Mouse (Mus musculus): ENCODE measurements around the gene S100a16. TPM values are rescaled to one million over a fixed set of nuclear protein-coding genes. Genes with fewer than 3 reads are reported as not detected.

Gene S100a16
- polyA plus RNA-seq, 1 experiment = 89.4 TPM

DNA sequence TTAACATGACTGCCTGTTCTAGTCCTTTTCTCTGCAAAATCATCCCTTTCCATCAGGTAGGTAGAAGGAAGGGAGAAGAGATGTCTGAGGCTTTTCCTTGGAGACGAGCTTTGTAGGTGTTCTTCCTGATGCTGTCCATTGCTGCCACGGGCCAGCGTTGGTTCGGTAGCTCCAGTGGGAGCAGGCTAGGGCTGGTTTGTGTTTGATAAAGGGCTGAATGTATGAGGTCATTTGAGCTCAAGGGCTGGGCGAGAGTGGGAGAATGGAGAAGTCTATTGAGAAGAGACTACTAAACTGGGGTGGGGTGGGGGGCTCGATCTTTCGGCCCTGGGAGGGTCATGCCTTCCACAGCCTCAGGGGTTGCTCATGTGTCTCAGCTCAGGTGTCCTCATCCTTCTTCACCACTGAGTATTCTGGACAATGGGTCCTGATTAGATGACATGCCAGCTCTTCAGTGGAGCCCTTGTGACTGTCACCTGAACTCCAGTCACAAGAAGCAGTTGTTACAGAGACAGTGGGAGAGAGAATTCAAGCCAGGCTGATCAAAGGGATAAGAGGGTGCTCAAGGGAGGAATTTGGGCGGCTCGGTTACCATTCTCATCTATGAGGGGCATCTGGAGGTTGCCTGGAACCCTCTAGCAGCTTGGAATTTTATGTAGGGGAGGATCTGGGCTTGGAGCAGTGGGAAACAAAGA lies 24.0 kb upstream of the S100a16 start:
- Histone ChIP-seq H3K4me1 (ENCODE audit: control insufficient read depth, insufficient read depth, insufficient read length, low read length) (peaks cover 30% of the 10 kb centered on the region), H3K4me3 (ENCODE audit: insufficient read depth, low read depth, low read length) (peak overlapping the region; percentile 77), H3K27ac (replicated peaks; ENCODE audit: low read depth, low read length) (peak overlapping the region; percentile 95)

DNA sequence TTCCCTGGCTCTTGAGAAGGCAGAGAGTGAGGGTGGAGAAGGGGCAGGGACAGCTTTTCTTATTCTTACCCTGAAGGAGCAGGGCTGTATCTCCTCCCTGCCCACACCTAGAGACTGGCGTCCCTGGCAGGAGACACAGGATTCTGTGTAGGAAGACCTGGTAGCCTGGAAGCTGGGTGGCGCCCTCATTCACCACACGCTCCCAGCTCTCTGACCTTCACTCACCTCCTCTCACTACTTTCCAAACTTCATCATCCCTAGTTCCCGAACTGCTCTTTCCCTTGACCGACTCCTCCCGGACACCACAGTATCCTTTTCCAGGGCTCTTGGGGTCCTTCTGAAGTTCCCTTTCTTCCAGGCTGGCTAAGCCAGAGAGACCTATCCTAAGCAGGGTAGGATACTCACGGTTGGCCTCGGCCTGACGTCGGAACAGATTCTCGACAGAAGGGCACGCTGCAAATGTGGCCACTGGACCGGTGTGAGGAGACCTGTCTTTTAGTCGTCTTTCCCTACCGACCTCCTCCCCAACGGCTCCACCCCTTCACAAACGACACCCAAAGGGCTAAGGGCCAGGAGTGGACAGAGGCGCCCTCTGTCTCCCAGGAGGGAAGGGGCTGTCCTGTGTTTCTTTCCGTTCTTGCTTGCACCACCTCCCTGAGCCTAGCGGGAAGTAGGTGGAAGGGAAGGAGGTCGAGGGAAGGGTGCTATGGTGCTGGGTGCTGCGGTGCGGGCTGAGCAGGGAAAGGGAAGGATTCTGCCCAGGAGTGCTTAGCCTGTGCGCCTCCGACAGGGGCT lies 23.1 kb upstream of the S100a16 start, which contains the start of the genes S100a1 and S100a13:
Gene S100a1 (minus strand): TSS at position 597 of the 795 bp plus-strand sequence.
Gene S100a13 (plus strand): TSS at position 640 of the 795 bp plus-strand sequence.
- H3K27ac ChIP-seq (replicated peaks; ENCODE audit: low read depth, low read length) = peak within 1 kb of the TSS; percentile 95
- H3K4me3 ChIP-seq (ENCODE audit: insufficient read depth, low read depth, low read length) = peak within 1 kb of the TSS; percentile 77
- H3K4me1 ChIP-seq (ENCODE audit: control insufficient read depth, insufficient read depth, insufficient read length, low read length) = peaks cover 29% of the 10 kb centered on the region

DNA sequence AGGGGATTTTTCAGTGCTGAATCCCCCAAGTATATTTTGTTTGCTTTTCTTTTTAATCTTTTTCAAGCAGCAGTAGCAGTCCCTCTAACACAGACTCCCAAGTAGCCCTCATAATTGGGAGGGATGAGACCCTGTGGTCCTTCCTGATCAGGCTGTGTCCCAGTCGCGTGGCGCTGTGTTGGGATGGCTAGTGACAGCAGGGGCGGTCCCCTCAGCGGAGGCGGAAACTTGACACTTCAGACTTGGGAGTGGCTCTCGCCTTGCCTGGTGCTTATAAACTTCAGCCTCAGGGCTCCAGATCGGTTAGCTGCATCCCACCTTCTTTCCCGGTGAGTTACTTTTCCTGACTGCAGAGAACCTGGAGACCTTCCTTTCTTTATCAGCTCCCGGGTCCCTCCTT lies 22.4 kb upstream of the S100a16 start:
- peaks cover 29% of the 10 kb centered on the region for H3K4me1 ChIP-seq (ENCODE audit: control insufficient read depth, insufficient read depth, insufficient read length, low read length)
- peak overlapping the region; percentile 77 for H3K4me3 ChIP-seq (ENCODE audit: insufficient read depth, low read depth, low read length)
- peak overlapping the region; percentile 95 for H3K27ac ChIP-seq (replicated peaks; ENCODE audit: low read depth, low read length)

DNA sequence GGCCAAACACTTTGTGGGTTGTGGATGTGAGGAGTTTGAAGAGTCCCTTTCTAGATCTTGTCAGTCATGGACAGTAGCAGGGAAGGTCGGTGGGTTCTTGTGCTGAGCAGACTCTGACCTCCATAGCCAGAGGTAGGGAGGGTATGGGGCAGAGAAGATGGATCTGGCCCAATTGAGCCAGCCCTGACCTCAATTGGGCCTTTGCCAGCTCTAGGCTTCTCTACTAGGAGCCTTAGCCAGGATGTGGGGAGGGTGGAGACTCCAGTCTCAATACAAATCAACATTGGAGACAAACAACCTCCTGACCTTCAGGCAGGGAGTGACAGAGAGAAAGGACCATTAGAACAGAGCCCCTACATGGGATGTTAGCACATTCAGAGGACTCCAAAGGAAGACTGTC lies 21.8 kb upstream of the S100a16 start:
- Histone ChIP-seq H3K4me3 (ENCODE audit: insufficient read depth, low read depth, low read length) (peak overlapping the region; percentile 77), H3K27ac (replicated peaks; ENCODE audit: low read depth, low read length) (peak overlapping the region; percentile 92), H3K4me1 (ENCODE audit: control insufficient read depth, insufficient read depth, insufficient read length, low read length) (peaks cover 29% of the 10 kb centered on the region)

DNA sequence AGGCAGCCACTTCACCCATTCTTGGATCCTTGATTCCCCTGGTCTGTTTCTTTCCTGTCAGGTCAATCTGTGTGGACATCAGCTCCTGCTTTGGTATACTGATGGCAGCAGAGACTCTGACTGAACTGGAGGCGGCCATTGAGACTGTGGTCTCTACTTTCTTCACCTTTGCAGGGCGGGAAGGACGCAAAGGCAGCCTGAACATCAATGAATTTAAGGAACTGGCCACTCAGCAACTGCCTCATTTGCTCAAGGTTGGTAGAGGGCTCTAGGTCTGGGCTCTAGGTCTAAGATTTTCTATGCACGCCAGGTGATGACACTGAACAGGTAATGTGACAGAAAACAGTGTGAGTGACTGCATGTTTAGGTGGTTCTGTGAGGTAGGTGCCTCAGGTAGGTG lies 21.3 kb upstream of the S100a16 start:
- peak overlapping the region; percentile 60 for H3K27ac ChIP-seq (replicated peaks; ENCODE audit: low read depth, low read length)
- peaks cover 29% of the 10 kb centered on the region for H3K4me1 ChIP-seq (ENCODE audit: control insufficient read depth, insufficient read depth, insufficient read length, low read length)
- peak overlapping the region; percentile 77 for H3K4me3 ChIP-seq (ENCODE audit: insufficient read depth, low read depth, low read length)

DNA sequence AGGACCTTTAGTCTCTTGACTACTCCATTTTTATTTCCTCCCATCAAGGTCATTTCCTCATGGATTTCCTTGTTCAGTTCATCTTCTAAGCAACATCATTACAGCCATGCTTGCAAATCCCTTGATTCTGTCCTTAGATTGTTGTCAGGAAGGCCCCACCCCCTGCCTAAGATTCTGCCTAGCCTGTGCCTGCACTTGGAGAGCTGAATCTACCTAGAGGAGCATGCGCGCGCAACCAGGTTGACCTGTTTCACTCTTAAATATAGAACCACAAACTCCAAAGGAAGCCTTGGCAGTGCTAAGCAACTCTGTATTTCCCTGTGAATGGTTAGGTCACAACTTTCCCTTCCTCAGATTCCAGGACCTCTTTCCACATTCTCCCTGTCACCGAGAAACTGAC lies 19.3 kb upstream of the S100a16 start:
- no peak overlapping the region for H3K4me3 ChIP-seq (ENCODE audit: insufficient read depth, low read depth, low read length)
- no peak overlapping the region for H3K27ac ChIP-seq (replicated peaks; ENCODE audit: low read depth, low read length)
- H3K4me1 ChIP-seq (ENCODE audit: control insufficient read depth, insufficient read depth, insufficient read length, low read length) = peaks cover 24% of the 10 kb centered on the region

DNA sequence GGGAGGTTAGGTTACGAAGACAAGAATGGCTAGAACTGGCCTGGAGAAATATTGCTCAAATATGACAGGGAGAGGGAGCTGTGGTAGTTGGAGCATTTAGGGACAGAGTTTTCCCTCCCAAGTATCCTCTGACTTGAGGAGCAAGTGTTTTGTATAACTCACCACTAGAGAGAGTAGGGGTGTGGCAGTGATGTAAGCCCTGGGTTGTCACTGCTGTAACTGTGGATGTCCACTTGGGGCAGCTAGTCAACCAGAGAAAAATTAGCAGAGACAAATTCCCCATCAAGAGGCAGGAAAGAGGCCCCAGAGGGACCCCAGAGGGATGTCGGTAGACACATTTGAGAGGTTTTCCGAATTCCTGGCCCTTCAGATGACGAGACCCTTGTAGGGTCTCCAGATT lies 11.6 kb upstream of the S100a16 start:
- H3K4me1 ChIP-seq (ENCODE audit: control insufficient read depth, insufficient read depth, insufficient read length, low read length) = no peaks in the 10 kb centered on the region
- no peak overlapping the region for H3K4me3 ChIP-seq (ENCODE audit: insufficient read depth, low read depth, low read length)
- H3K27ac ChIP-seq (replicated peaks; ENCODE audit: low read depth, low read length) = no peak overlapping the region

DNA sequence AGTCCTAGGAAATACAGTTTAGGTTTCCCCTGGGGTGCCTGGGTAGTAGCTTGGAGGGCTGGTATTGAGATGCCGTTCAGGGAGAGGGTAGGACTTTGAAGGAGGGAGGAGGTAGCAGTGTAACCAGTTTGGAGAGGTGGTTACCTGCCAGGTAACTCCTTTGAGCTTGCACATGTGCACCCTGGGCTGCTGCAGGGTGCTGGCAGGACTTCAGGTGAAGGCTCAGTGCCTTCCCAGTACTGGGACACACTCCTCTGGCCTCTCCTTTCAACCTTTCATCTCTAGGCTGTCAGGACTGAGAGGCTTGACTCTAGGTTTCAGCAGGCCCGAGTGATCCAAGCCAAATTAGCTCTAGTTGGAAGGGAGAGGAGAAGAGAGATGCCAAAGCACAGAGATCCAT lies 11.0 kb upstream of the S100a16 start:
- Histone ChIP-seq H3K4me1 (ENCODE audit: control insufficient read depth, insufficient read depth, insufficient read length, low read length) (no peaks in the 10 kb centered on the region), H3K27ac (replicated peaks; ENCODE audit: low read depth, low read length) (no peak overlapping the region), H3K4me3 (ENCODE audit: insufficient read depth, low read depth, low read length) (no peak overlapping the region)

DNA sequence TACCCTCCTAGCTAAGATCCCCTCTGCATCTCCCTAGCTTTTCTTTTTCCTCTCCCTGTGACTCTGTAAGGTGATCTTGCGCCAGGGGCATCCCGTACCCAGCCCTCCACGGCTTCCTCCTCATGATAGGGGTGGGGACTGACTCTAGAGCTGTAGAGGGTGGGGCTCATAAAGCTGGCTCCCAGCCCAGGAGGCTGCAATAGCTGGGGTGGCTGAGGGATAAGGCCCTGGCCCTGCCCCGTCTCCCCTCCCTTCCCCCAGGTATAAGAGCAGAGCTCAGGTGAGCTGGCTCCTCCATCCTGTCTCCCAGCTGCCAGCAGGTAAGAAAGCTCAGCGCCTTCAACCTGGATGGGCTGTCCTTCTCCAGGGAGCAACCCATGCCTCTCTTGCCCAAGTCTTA lies 10.5 kb upstream of the S100a16 start, which contains the start of gene S100a14:
Gene S100a14 (plus strand): TSS at position 277 of the 400 bp plus-strand sequence.
- H3K4me3 ChIP-seq (ENCODE audit: insufficient read depth, low read depth, low read length) = no peak within 1 kb of the TSS
- no peaks in the 10 kb centered on the region for H3K4me1 ChIP-seq (ENCODE audit: control insufficient read depth, insufficient read depth, insufficient read length, low read length)
- H3K27ac ChIP-seq (replicated peaks; ENCODE audit: low read depth, low read length) = no peak within 1 kb of the TSS

DNA sequence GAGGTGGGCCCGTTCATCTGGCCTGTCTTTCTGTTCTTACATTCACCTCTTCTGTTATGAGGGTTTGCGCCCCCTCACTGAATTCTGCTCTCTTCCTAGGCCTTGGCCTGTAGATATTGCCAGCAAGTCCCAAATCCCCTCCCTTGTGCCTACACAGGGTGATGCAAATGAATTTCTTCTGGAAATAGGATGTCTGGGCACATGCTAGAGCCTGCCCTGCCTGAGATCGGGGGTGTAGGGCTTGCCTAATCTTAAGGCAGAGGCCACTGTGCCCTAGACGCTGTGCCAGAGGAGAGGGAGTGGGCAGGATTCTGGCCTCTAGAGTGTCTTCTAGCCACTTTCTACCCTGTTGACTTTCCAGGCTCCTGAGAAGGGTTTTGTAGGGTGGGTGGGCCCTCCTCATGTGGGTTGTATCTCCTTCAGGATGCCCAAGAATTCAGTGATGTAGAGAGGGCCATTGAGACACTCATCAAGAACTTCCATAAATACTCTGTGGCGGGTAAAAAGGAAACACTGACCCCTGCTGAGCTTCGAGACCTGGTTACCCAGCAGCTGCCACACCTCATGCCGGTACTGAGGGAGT lies 9.7 kb upstream of the S100a16 start:
- Histone ChIP-seq H3K27ac (replicated peaks; ENCODE audit: low read depth, low read length) (no peak overlapping the region), H3K4me1 (ENCODE audit: control insufficient read depth, insufficient read depth, insufficient read length, low read length) (no peaks in the 10 kb centered on the region), H3K4me3 (ENCODE audit: insufficient read depth, low read depth, low read length) (no peak overlapping the region)

DNA sequence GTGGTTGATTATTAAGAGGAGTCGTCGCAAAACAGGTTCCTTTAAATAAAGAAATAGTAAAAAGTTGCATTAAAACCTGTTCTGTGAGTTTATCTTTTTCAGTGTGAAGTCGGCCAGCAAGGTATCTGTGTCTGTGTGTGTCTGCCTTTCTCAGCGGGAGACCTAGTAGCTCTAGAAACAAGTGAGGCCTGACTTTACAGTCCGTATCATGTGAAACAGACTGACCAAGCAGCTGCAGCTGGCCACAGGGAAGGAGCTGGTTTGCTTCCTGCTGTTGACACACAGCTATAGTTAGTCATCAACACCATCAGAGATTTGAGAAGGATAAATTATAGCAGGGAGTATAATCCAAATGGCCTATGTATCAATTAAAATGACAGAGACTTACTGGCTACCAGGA lies 5.3 kb upstream of the S100a16 start:
- Histone ChIP-seq H3K27ac (replicated peaks; ENCODE audit: low read depth, low read length) (no peak overlapping the region), H3K4me3 (ENCODE audit: insufficient read depth, low read depth, low read length) (no peak overlapping the region), H3K4me1 (ENCODE audit: control insufficient read depth, insufficient read depth, insufficient read length, low read length) (peaks cover 4% of the 10 kb centered on the region; the same call in 1 of the 2 replicates)

DNA sequence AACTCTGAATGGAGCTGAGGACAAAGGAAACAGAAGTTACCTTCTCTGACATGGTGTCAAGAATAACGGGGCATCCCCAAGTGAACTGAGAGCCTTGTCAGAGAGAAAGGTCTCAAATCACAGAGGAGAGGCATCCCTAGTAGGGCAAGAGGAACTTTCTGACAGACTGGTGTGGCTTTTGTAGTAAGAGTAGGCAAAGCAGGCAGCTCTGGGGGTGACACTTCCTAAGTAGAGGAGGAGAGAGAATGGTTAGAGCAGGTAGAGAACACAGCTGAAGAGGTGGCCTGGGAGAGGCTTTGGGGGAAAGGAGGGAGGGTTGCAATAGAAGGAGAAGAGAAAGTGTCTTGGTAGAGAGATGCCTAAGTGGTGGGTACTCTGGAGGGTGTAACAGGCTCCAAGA lies 1.6 kb upstream of the S100a16 start:
- Histone ChIP-seq H3K4me1 (ENCODE audit: control insufficient read depth, insufficient read depth, insufficient read length, low read length) (peaks cover 13% of the 10 kb centered on the region), H3K27ac (replicated peaks; ENCODE audit: low read depth, low read length) (no peak overlapping the region), H3K4me3 (ENCODE audit: insufficient read depth, low read depth, low read length) (no peak overlapping the region)

DNA sequence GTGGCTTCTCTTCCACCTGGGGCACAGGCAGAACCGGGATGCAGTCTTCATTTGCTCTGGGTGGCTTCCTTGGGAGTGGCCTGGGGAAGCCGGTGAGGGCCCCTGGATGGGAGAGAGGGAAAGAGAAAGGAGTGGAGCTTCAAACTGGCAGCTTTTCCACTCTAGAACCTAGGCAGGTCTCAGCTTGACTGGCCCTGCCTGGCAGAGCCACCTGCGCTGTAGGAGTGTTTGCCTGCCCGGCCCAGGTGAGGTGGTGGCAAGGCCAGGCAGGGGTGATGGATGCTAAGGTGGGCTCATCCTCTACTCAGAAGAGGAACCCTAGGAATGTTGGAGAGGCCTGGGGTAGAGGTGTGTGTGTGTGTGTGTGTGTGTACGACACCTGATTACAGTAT lies 847 bp downstream of the S100a16 start:
- H3K27ac ChIP-seq (replicated peaks; ENCODE audit: low read depth, low read length) = peak overlapping the region; percentile 82
- peaks cover 18% of the 10 kb centered on the region for H3K4me1 ChIP-seq (ENCODE audit: control insufficient read depth, insufficient read depth, insufficient read length, low read length)
- H3K4me3 ChIP-seq (ENCODE audit: insufficient read depth, low read depth, low read length) = peak overlapping the region; percentile 69

DNA sequence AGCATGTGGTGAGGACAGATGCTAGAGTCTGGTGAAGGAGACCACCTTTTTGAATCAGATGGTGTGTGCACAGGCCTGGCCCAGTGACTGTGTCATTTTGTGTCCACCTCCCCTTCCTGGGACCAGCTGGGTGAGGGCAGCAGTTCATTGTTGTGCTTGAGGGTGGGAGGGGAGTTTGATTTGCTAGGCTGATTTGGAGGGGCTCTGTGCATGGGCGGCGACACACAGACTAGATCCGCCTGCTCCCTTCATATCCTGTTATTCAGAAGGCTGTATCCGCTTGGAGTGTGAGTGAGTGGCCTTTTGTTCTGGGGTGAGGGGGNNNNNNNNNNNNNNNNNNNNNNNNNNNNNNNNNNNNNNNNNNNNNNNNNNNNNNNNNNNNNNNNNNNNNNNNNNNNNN lies 3.9 kb downstream of the S100a16 start:
- Histone ChIP-seq H3K4me3 (ENCODE audit: insufficient read depth, low read depth, low read length) (peak overlapping the region; percentile 66), H3K27ac (replicated peaks; ENCODE audit: low read depth, low read length) (peak overlapping the region; percentile 91), H3K4me1 (ENCODE audit: control insufficient read depth, insufficient read depth, insufficient read length, low read length) (peaks cover 14% of the 10 kb centered on the region)

DNA sequence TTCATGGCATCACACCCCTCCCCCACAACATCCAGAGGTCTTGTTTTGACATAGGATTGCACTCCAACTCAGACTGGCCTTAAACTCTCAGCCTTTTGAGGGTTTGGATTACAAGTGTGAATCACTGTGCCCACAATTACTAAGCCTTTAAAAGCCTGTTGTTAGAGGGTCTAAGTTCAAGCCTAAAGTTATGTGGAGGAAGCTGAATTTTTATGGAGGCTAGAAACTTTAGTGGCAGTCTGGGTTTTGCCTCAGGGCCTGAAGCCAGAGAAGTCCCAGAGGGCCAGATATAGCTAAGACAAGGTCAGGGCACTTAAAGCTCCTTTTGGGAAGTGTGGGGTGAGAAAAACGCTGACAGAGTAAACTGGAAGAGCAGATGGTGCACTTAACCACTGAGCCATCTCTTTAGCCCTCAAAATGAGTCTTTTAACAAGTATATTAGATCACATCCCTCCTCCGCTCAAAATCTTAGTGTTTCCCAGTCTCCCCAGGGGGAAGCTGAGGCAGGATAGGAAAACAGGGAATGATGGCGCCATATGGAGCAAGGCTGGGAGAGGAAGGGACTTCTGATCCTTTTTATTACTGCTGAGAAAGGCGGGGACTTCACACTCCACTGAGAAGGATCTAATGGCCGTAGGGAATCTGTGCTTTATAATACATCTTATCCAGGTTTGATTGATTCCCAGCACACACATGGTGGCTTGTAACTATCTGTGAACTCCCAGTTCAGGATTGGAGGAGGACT lies 12.8 kb downstream of the S100a16 start:
- H3K4me1 ChIP-seq (ENCODE audit: control insufficient read depth, insufficient read depth, insufficient read length, low read length) = peaks cover 3% of the 10 kb centered on the region; the same call in 1 of the 2 replicates
- no peak overlapping the region for H3K27ac ChIP-seq (replicated peaks; ENCODE audit: low read depth, low read length)
- H3K4me3 ChIP-seq (ENCODE audit: insufficient read depth, low read depth, low read length) = no peak overlapping the region
